Mouse (Mus musculus): ENCODE measurements around the gene Fam160a2.
"Not testable (repeated sequence)": the region's sequence is repeated elsewhere in the genome, so short reads cannot be mapped to it uniquely, and the experiment has no call there.

Gene Fam160a2

GRCm38 (mm10) chr7:105394606-105395005 lies 5.2 kb downstream of the Fam160a2 start:
- DNase-seq (ENCODE audit: extremely low spot score): no peak

GRCm38 (mm10) chr7:105390236-105390635 lies 9.6 kb downstream of the Fam160a2 start:
- DNase-seq (ENCODE audit: extremely low spot score): no peak

- no peak for DNase-seq (ENCODE audit: extremely low spot score)
Observed at GRCm38 (mm10) chr7:105387696-105388095, 12.2 kb downstream of the Fam160a2 start.

GRCm38 (mm10) chr7:105380329-105380728 lies 19.5 kb downstream of the Fam160a2 start:
- DNase-seq (ENCODE audit: extremely low spot score): no peak

- no peak for DNase-seq (ENCODE audit: extremely low spot score)
Observed at GRCm38 (mm10) chr7:105374866-105375265, 25.0 kb downstream of the Fam160a2 start, which contains the start of gene Gm5901. Gene Gm5901, plus strand, starts transcription at chr7:105375038.

GRCm38 (mm10) chr7:105373976-105374375 lies 25.9 kb downstream of the Fam160a2 start:
- DNase-seq (ENCODE audit: extremely low spot score): no peak

GRCm38 (mm10) chr7:105373509-105373908 lies 26.3 kb downstream of the Fam160a2 start:
- no peak for DNase-seq (ENCODE audit: extremely low spot score)

- DNase-seq (ENCODE audit: extremely low spot score): no peak
Observed at GRCm38 (mm10) chr7:105372912-105373311, 26.9 kb downstream of the Fam160a2 start.

GRCm38 (mm10) chr7:105368521-105368920 lies 31.3 kb downstream of the Fam160a2 start:
- DNase-seq (ENCODE audit: extremely low spot score): no peak

GRCm38 (mm10) chr7:105367930-105368329 lies 31.9 kb downstream of the Fam160a2 start, which contains the start of gene Olfr692:
Gene Olfr692, plus strand, starts transcription at chr7:105368230.
- DNase-seq (ENCODE audit: extremely low spot score): no peak

GRCm38 (mm10) chr7:105367268-105367667 lies 32.6 kb downstream of the Fam160a2 start:
- DNase-seq (ENCODE audit: extremely low spot score): no peak

- DNase-seq (ENCODE audit: extremely low spot score): no peak
Observed at GRCm38 (mm10) chr7:105361713-105362112, 38.1 kb downstream of the Fam160a2 start.

- DNase-seq (ENCODE audit: extremely low spot score): not testable (repeated sequence)
Observed at GRCm38 (mm10) chr7:105356487-105356886, 43.4 kb downstream of the Fam160a2 start.

GRCm38 (mm10) chr7:105356064-105356463 lies 43.8 kb downstream of the Fam160a2 start:
- not testable (repeated sequence) for DNase-seq (ENCODE audit: extremely low spot score)

GRCm38 (mm10) chr7:105342752-105343151 lies 57.1 kb downstream of the Fam160a2 start:
- no peak for DNase-seq (ENCODE audit: extremely low spot score)

GRCm38 (mm10) chr7:105342170-105342569 lies 57.7 kb downstream of the Fam160a2 start, which contains the start of gene Olfr691:
Gene Olfr691, minus strand, starts transcription at chr7:105342270.
- no peak for DNase-seq (ENCODE audit: extremely low spot score)

- no peak for DNase-seq (ENCODE audit: extremely low spot score)
Observed at GRCm38 (mm10) chr7:105334004-105334403, 65.8 kb downstream of the Fam160a2 start, which contains the start of gene Olfr690. Gene Olfr690, minus strand, starts transcription at chr7:105334104.

- DNase-seq (ENCODE audit: extremely low spot score): no peak
Observed at GRCm38 (mm10) chr7:105325302-105325701, 74.6 kb downstream of the Fam160a2 start.
